Mouse (Mus musculus) CH12.LX (cell line): Measurements from ENCODE around the gene Aff2. TPM values are rescaled to one million over a fixed set of nuclear protein-coding genes. Genes with fewer than 3 reads are reported as not detected.

ENCODE experiments used
- DNase-seq: peaks from one replicate; pipeline ENCODE4 v3.0.0-alpha.2; 2013; ENCODE audit errors: extremely low read depth
- H3K27ac ChIP-seq: 2 replicates; pipeline ENCODE4 v1.5.1; 2012; ENCODE audit warnings: low read depth, mild to moderate bottlenecking, control low read depth, moderate library complexity; ENCODE audit not compliant: insufficient read depth
- H3K27me3 ChIP-seq: replicated peaks from 2 replicates; pipeline ENCODE3; 2012; ENCODE audit warnings: inconsistent platforms
- H3K36me3 ChIP-seq, 2 experiments: replicated peaks in 1 of 2; 2 replicates each; pipeline versions ENCODE3 to v1.6.1; 2012; ENCODE audit warnings: inconsistent platforms in 1 of 2, low read length in 1 of 2, mild to moderate bottlenecking in 1 of 2, mixed read lengths in 1 of 2, moderate library complexity in 1 of 2; ENCODE audit not compliant: control insufficient read depth in 1 of 2, insufficient read depth in 1 of 2
- H3K4me1 ChIP-seq, 2 experiments: 2 replicates each; pipeline ENCODE4 v1.6.1; 2012; ENCODE audit warnings: inconsistent platforms in 1 of 2, moderate library complexity in 1 of 2; ENCODE audit not compliant: insufficient read depth in 2 of 2, control insufficient read depth in 1 of 2
- H3K4me2 ChIP-seq: 2 replicates; pipeline ENCODE4 v1.6.1; 2012; ENCODE audit warnings: low read depth, mild to moderate bottlenecking, control low read depth; ENCODE audit not compliant: poor library complexity, insufficient read depth, severe bottlenecking
- H3K4me3 ChIP-seq, 3 experiments: fragments of 150-350 bp in 1 of 3; sonication (generic) in 1 of 3; replicated peaks in 1 of 3; 2 replicates each; pipeline versions ENCODE3 to v1.5.1; 2011 to 2012; ENCODE audit warnings: low read depth in 2 of 3, low read length in 2 of 3, mild to moderate bottlenecking in 2 of 3, moderate library complexity in 2 of 3, control low read depth in 1 of 3, improper control_type of control experiment in 1 of 3, inconsistent platforms in 1 of 3, mixed read lengths in 1 of 3; ENCODE audit not compliant: poor library complexity in 1 of 3
- H3K79me2 ChIP-seq: replicated peaks from 2 replicates; pipeline ENCODE4 v1.6.1; 2012; ENCODE audit warnings: mild to moderate bottlenecking, moderate library complexity; ENCODE audit not compliant: control insufficient read depth, poor library complexity, insufficient read depth, severe bottlenecking; ENCODE audit errors: extremely low read depth
- H3K9ac ChIP-seq: 2 replicates; pipeline ENCODE4 v1.6.1; 2012; ENCODE audit warnings: low read depth, mild to moderate bottlenecking, control low read depth, moderate library complexity; ENCODE audit not compliant: insufficient read depth
- H3K9me3 ChIP-seq: replicated peaks from 2 replicates; pipeline ENCODE3; 2012; ENCODE audit warnings: low read length, inconsistent platforms, mixed read lengths
- BHLHE40 ChIP-seq: IDR thresholded peaks from 2 replicates; pipeline ENCODE4 v1.6.1; 2011; ENCODE audit warnings: mild to moderate bottlenecking, low read depth, low read length, improper control_type of control experiment
- CHD1 ChIP-seq: IDR thresholded peaks from 2 replicates; pipeline ENCODE4 v1.6.1; 2012; ENCODE audit warnings: low read depth, low read length, improper control_type of control experiment, inconsistent platforms
- CTCF ChIP-seq, 2 experiments: IDR thresholded peaks in 1 of 2; conservative IDR thresholded peaks in 1 of 2; 2 replicates each; pipeline ENCODE4 v1.5.1; 2011 to 2012; ENCODE audit warnings: low read depth in 2 of 2, low read length in 2 of 2, improper control_type of control experiment in 1 of 2, inconsistent platforms in 1 of 2, mild to moderate bottlenecking in 1 of 2, moderate library complexity in 1 of 2
- ELF1 ChIP-seq: IDR thresholded peaks from 2 replicates; pipeline ENCODE4 v1.6.1; 2014; ENCODE audit warnings: low read depth, mild to moderate bottlenecking, inconsistent platforms, low read length, improper control_type of control experiment
- ETS1 ChIP-seq: conservative IDR thresholded peaks from 2 replicates; pipeline ENCODE4 v1.6.1; 2012; ENCODE audit warnings: low read depth, mild to moderate bottlenecking, inconsistent platforms, low read length, improper control_type of control experiment, moderate library complexity
- GABPA ChIP-seq: IDR thresholded peaks from 2 replicates; pipeline ENCODE4 v1.6.1; 2012; ENCODE audit warnings: low read depth, low read length, improper control_type of control experiment, inconsistent platforms; ENCODE audit not compliant: insufficient replicate concordance
- IRF4 ChIP-seq: IDR thresholded peaks from 2 replicates; pipeline ENCODE4 v1.6.1; 2014; ENCODE audit warnings: low read depth, mild to moderate bottlenecking, inconsistent platforms, low read length, improper control_type of control experiment
- KAT2A ChIP-seq: IDR thresholded peaks from 2 replicates; pipeline ENCODE4 v1.6.1; 2012; ENCODE audit warnings: low read length, improper control_type of control experiment, inconsistent platforms; ENCODE audit not compliant: insufficient replicate concordance
- NRF1 ChIP-seq: IDR thresholded peaks from 2 replicates; pipeline ENCODE4 v1.6.1; 2014; ENCODE audit warnings: low read depth, mild to moderate bottlenecking, inconsistent platforms, low read length, improper control_type of control experiment, moderate library complexity
- PAX5 ChIP-seq: IDR thresholded peaks from 2 replicates; pipeline ENCODE4 v1.6.1; 2012; ENCODE audit warnings: low read length, inconsistent platforms, mixed read lengths
- POLR2A ChIP-seq: IDR thresholded peaks from 2 replicates; pipeline ENCODE4 v1.6.1; 2011; ENCODE audit warnings: low read depth, mild to moderate bottlenecking, improper control_type of control experiment, low read length
- POLR2AphosphoS2 ChIP-seq: IDR thresholded peaks from 2 replicates; pipeline ENCODE4 v1.6.1; 2011; ENCODE audit warnings: low read depth, low read length, improper control_type of control experiment
- RAD21 ChIP-seq: IDR thresholded peaks from 2 replicates; pipeline ENCODE4 v1.6.1; 2011; ENCODE audit warnings: low read depth, mild to moderate bottlenecking, low read length, improper control_type of control experiment, moderate library complexity
- SIN3A ChIP-seq: IDR thresholded peaks from 2 replicates; pipeline ENCODE4 v1.6.1; 2012; ENCODE audit warnings: low read length, improper control_type of control experiment, inconsistent platforms
- SMC3 ChIP-seq: IDR thresholded peaks from 2 replicates; pipeline ENCODE4 v1.6.1; 2011; ENCODE audit warnings: low read depth, low read length, improper control_type of control experiment
- TBP ChIP-seq: conservative IDR thresholded peaks from 2 replicates; pipeline ENCODE4 v1.6.1; 2011; ENCODE audit warnings: low read depth, low read length, improper control_type of control experiment
- TCF12 ChIP-seq: IDR thresholded peaks from 2 replicates; pipeline ENCODE4 v1.6.1; 2014; ENCODE audit warnings: low read depth, mild to moderate bottlenecking, inconsistent platforms, low read length, improper control_type of control experiment
- USF1 ChIP-seq: IDR thresholded peaks from 2 replicates; pipeline ENCODE4 v1.6.1; 2014; ENCODE audit warnings: low read depth, mild to moderate bottlenecking, inconsistent platforms, low read length, improper control_type of control experiment
- ZKSCAN1 ChIP-seq: IDR thresholded peaks from 2 replicates; pipeline ENCODE4 v1.6.1; 2012; ENCODE audit warnings: low read depth, inconsistent platforms, low read length, improper control_type of control experiment, borderline replicate concordance
- ZNF384 ChIP-seq: IDR thresholded peaks from 2 replicates; pipeline ENCODE4 v1.6.1; 2012; ENCODE audit warnings: low read depth, low read length, improper control_type of control experiment, inconsistent platforms
- dilution Hi-C: fragments of 300-500 bp; cut with MboI; formaldehyde crosslinking; loops from 2 replicates; pipeline ENCODE4 v1.14.3; 2020; ENCODE audit warnings: low sequenced_read_pairs; ENCODE audit not compliant: extremely low pct_unique_long_range_greater_than_20kb, extremely low pct_ligation_motif_present
- in situ Hi-C: fragments of 300-500 bp; cut with MboI; formaldehyde crosslinking; loops from 3 replicates; pipeline ENCODE4 v1.14.3; 2019; ENCODE audit warnings: low sequenced_read_pairs, low pct_ligation_motif_present, low pct_unique_long_range_greater_than_20kb, mixed read lengths
- polyA plus RNA-seq: library from polyadenylated mRNA; unstranded; fragments of >175 nt; gene quantifications from 2 replicates; pipeline ENCODE4 v1.2.1, GENCODE M21; 2012; ENCODE audit warnings: low read depth; ENCODE audit not compliant: insufficient read length
- total RNA-seq, 2 experiments: library from RNA; depleted of rRNA; stranded (reverse); fragments of 300-350 nt in 1 of 2; fragments of >200 nt in 1 of 2; gene quantifications; 2 replicates each; pipeline ENCODE4 v1.2.3; 2012 to 2014

Gene Aff2
- total and polyA plus RNA-seq, 3 experiments: not detected

DNA sequence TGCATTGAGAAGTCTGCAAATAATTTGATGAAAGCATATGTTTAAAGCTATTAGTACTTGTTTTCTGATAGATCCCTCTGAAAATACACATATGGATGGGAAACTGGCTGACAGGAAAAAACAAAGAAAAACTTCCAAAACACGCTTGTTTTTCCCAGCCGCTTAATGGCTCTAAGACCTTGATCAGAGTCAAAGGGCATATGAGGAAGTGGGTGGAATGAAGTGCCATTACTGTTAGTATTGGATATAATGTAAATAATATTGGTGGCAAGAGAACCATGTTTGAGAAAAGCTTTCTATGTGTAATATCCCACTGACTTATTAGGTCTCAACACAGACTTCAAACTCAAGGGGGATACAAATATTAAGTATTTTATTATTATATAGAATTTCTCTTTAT lies 455.0 kb downstream of the Aff2 start:
- Histone ChIP-seq H3K36me3 (no peaks in the 10 kb centered on the region), H3K4me2 (no peak overlapping the region)
- TF ChIP-seq USF1 (no peak), POLR2AphosphoS2 (no peak), ZNF384 (no peak), CTCF (conservative IDR thresholded peaks at IDR 0.05 in 1 of 2, IDR thresholded peaks at IDR 0.05 in 1 of 2; ENCODE audit: low read depth in 2 of 2, low read length in 2 of 2) (no peak), ETS1 (no peak), POLR2A (no peak), SMC3 (no peak), GABPA (no peak), ZKSCAN1 (no peak), NRF1 (no peak), TBP (no peak), ELF1 (no peak), KAT2A (no peak), BHLHE40 (no peak), TCF12 (no peak), CHD1 (no peak)
- TF ChIP-seq, all 38 proteins: peak for 0
- DNase-seq: no peak
- Histone ChIP-seq H3K27ac (no peak overlapping the region), H3K27me3 (no peaks in the 10 kb centered on the region), H3K4me3 (no peak overlapping the region), H3K9ac (no peak overlapping the region), H3K9me3 (no peaks in the 10 kb centered on the region), H3K4me1 (no peaks in the 10 kb centered on the region), H3K79me2 (no peaks in the 10 kb centered on the region)
- in situ Hi-C loops: no loop called here
- dilution Hi-C loops: no loop called here

DNA sequence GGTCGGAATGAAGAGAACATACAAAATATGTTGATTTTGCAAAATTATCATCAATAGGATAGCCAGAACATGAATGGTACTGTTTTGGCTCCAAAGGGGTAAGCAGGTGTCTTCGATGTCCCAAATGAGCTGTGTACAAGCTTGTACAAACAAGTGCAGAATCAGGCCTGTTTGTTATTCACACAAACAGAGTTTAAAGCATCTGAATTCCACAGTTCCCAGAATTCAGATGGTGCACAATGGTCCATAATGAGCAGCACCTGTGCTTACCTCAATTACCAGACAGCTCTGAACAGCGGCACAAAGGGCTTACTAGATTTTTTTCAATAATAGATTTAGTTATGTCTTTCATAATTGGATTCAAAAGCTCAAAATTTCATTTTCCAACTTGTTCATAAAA lies 457.6 kb downstream of the Aff2 start:
- H3K27me3 ChIP-seq: no peaks in the 10 kb centered on the region
- H3K4me1 ChIP-seq: no peaks in the 10 kb centered on the region
- in situ Hi-C loops: no loop called here
- no peak overlapping the region for H3K4me3 ChIP-seq
- H3K9me3 ChIP-seq: no peaks in the 10 kb centered on the region
- no peak for DNase-seq
- no peak overlapping the region for H3K4me2 ChIP-seq
- TF ChIP-seq SIN3A: no peak
- TF ChIP-seq PAX5: no peak
- no peak for TF ChIP-seq IRF4
- TF ChIP-seq RAD21: no peak
- TF ChIP-seq, all 38 proteins: peak for 0
- Histone ChIP-seq H3K27ac (no peak overlapping the region), H3K9ac (no peak overlapping the region), H3K36me3 (no peaks in the 10 kb centered on the region), H3K79me2 (no peaks in the 10 kb centered on the region)
- dilution Hi-C loops: no loop called here
